Mouse (Mus musculus) thymus, postnatal 25 days (tissue): ENCODE data around the gene Spesp1.

Source experiments
- DNase-seq: peaks from one replicate; pipeline ENCODE4 v3.0.0; 2022

Gene Spesp1

GRCm38 (mm10) chr9:62245612-62246379 lies 36.2 kb downstream of the Spesp1 start:
- DNase-seq: no peak

DNA sequence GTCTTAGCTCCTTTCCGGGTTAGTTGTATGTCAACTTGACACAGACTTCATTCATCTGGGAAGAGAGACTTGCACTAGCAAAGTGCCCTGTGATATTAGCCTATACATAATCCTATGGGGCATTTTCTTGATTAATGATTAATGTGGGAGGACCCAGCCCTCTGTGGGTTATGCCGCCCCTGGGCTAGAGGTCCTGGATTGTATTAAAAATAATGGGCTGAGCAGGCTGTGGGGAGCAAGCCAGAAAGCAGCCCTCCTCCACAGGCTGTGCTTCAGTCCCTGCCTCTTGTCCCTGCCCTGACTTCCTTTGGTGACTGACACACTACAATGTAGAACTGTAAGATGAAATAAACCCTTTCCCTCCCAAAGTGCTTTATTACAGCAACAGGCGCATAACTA lies 37.4 kb downstream of the Spesp1 start:
- no peak for DNase-seq

DNA sequence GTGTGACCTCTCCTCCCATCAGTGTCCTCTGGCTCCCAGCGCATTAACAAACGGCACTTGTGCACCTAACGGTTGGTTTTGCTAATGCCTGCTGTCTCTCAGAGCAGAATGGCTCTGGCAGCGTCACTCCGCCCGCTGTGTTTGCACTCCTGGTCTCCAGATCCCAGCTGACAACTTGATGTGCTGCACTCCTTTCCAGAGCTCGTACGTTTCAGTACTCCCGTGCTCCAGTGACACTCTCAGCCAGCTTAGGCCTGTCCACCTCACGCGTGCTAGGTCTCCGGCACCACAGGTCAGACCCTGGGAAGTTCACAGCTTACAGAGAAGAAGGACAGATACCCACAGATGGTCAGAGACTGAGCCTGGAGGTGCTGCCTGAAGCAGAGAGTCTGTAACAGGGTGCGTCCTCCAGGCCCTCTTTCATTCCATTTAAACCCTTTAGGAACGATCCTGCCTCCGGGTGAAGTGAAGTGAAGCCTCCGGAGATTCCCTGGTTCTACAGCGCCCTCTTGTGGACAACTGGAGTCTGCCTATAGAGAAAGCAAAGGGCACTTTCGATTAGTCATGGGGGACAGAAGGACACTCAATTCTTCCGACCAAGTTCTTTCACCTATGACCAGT lies 37.9 kb downstream of the Spesp1 start:
- peak; percentile 54 for DNase-seq

GRCm38 (mm10) chr9:62240036-62240435 lies 42.0 kb downstream of the Spesp1 start:
- no peak for DNase-seq

DNA sequence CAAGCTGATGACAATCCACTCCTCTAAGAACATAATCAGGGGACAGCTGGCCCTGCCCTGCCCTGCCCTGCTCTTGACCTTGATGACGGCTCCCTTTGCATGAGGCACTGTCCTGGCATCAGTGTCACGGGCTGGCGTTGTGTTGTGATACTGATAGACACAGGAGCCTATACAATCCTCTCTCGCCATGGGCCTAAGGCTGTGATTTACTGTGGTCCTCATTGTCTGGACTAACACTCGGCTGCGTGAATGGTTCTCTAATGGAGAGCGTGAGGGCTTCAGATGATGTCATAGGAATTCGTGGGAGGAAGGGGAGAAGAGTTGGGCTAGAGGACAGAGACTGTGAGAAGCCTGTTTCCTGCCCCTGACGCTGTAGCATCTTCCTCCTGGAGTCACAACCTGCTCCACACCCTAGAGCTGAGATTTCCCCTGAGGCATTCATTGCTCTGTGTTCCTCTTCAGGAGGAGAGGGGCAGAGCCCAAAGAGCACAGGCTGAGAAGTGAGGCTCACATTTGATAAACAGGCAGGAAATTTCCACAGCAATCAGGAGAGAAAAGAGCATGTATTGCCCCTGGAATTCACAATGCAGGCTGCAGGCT lies 44.5 kb downstream of the Spesp1 start:
- DNase-seq: no peak

GRCm38 (mm10) chr9:62235501-62235900 lies 46.5 kb downstream of the Spesp1 start:
- DNase-seq: no peak

GRCm38 (mm10) chr9:62232649-62233048 lies 49.4 kb downstream of the Spesp1 start:
- no peak for DNase-seq

DNA sequence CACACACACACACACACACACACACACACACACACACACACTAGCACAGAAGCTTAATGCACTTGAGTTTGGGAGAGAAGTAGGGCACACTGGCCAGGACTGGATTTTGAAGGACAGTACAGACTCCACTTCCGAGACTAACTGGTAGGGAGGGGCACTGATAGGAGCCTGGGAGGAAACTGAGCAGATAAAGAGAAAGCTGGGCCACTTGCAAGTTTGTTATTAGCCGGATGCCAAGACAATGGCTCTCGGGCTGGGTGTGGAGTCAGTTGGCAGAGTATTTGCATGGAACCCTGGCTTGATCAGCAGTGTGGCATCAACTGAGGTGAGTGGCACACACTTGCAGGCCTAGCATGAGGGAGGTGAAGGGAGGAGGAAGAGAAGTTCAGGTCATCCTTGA lies 51.0 kb downstream of the Spesp1 start:
- DNase-seq: no peak

DNA sequence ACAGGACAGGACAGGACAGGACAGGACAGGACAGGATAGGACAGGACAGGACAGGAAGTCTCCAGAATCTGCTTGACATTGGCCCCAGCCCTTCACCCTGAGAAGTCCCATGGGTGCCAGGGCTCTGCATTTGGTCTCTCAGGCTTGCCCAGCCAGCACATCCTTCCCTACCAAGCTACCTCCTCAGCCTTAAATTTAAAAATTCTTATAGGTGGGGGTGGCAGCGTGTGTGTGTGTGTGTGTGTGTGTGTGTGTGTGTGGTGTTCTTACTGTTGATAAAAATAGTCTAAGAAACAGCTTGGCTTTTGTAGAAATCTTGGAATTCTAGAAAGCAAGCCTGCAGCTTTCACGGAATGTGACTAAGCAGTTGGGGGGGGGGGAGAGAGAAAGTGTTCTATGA lies 52.0 kb downstream of the Spesp1 start:
- no peak for DNase-seq

GRCm38 (mm10) chr9:62222481-62222880 lies 59.5 kb downstream of the Spesp1 start:
- no peak for DNase-seq

DNA sequence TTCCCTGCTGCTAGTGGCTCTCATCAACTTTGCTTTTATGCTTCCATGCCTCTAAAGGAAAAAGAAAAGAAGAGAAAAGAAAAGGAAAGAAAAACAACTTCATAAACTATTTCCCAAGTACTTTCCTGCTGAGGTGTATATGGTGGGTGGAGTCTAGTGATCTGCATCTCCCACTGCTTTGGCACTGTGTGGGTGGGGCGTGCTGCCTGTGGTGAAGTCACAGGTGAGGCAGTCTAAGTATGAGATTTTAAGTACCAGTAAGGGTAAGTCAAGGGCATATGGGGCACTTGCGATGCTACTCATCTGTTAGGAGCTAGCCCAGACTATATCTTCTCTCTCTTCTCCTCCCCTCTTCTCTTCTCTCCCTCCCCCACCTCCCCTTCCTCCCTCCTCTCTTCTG lies 60.0 kb downstream of the Spesp1 start:
- DNase-seq: no peak
